Mouse (Mus musculus) frontal cortex, postnatal 25 days (tissue): Measurements from ENCODE around the gene Kat6b.
"Not testable (repeated sequence)": the region's sequence is repeated elsewhere in the genome, so short reads cannot be mapped to it uniquely, and the experiment has no call there.

Experiments
- DNase-seq, 2 experiments: peaks; one replicate each; pipeline ENCODE4 v3.0.0; 2022; ENCODE audit warnings: low spot score in 2 of 2

Gene Kat6b

DNA sequence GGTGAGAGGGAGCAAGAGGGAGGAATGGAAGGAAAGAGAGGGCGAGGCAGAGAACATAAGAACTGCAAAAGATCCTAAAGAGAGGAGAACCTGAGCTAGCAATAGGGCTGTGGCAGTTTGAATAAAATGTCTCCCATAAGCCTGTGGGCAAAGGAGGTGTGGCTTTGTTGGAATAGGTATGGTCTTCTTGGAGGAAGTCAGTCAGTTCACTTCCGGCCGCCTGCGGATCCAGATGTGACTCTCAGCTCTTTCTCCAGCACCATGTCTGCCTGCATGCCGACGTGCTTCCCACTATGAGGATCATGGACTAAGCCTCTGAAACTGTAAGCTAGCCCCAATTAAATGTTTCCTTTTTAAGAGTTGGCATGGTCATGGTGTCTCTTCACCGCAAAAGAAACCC lies at the start of gene Kat6b:
TSS of gene Kat6b (plus strand) at position 204 of the 400 bp plus-strand sequence.
- DNase-seq, result no peak

DNA sequence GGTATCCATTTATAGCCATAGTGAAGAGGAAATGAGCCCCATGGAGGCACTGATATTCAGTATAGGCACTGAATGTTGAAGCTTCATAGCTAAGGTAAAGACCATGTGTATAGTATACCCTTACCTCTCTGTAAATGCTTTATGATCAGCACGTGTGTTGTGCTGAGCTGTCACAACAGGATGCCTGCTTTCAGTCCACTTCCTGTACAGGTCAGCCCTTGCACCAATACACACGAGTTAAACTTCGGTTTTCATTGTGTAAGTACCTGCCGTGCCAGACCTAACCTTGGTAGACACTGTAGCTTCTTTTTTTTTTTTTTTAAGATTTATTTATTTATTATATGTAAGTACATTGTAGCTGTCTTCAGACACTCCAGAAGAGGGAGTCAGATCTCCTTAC lies 47.8 kb upstream of the Kat6b start:
- no peak for DNase-seq

DNA sequence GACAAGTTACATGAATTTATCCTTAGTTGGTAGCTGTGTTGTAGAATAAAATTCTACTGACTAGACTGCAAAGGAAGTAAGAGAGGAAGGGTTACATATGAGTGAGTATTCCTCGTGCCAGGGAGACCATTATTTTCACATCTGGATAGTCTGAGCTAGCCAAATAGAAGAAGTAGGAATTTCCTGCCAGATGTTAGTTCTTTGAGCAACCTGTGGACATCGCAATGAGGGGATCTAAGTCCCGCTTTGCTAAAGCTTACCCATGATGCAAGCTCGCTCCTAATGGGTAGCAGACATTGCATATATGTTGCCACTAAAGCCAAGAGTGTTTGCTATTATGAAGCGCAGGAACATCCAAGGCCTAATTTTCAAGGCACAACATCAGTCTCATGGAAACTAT lies 47.2 kb upstream of the Kat6b start:
- DNase-seq, result no peak

DNA sequence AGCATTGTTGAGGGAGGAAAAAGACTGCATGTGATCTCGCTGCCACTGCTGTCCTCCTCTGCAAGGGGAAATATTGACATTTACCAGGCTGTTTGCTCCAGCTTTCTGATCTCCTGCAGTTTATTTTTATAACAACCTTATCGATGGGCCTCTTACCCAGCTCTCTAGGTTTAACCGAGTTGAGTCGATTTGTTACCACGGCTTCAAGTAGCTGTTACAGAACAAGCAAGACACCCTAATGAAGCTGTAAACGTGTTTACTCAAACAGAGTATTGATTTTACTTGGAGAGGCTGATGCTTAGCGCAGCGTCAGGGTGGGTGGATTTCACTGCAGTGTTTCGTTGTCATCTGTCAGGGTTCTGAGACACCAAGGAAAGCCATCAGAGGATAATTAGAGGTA lies 46.5 kb upstream of the Kat6b start:
- no peak for DNase-seq

DNA sequence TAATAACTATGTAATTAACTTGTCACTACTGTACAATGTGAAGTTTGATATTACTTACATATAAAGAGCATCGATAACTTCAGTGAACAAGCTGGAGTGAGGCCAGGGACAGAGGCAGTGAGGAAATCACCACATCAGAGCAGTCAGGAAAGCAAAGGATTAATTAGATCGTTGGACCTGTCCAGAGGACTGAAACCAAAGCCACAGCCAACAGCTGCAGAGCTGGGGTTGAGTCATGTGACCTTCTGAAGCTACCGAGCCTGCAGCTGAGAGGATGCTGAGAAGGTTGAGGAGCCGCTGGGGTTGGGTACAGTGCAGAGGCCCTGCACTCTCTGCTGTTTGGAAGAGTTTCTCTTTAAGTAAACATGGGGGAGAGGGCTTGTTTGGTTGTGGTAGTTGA lies 41.4 kb upstream of the Kat6b start:
- no peak for DNase-seq

DNA sequence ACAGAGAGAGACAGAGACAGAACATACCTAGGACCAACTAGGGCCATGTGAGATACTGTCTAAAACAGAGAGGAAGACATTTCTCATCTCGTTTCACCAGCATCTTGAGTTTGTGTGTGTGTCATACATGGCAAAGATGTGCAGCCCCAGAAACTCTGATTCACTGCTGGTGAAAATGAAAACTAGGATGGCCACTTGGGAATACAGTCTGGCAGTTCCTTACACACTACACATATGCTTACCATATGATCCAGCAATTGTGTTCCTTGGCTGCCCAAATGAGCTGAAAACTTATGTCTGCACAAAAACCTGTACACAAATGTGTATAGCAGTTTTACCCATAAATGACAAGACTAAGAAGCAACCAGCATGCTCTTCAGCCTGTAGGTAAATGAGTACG lies 40.7 kb upstream of the Kat6b start:
- no peak for DNase-seq

DNA sequence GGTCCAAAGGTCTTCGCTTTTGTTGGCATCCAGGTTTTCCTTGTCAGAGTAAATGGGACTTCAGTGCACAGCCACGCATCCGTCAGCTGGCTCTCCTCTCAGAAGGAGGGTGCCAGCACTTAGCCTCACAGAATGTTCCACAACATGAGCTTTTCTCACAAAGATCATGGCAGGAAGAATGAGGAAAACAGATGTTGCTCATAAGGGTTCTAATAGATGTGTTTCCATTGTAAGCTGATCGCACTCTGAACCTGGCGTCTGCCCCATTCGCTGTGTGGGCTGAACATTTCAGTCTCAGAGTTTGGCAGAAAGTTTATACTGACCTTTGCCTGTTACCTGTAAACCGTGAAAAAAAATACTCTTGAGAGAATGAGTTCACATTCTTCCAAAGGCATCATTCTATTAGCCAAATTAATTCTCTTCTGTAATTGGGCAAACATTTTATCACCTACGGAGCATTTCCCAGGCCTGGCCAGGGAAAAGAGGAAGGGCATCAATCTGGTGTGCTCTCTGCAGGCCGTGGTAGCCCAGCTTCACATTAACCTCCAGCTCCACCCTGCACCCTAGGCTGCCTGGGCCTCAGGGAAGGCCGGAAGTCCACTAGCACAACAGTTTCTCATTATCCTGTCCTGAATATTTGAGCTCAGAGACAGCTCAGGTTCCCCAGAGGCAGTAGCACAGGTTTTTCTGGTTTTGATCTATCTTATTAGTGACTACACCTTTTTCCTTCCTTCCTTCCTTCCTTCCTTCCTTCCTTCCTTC lies 39.3 kb upstream of the Kat6b start:
- no peak for DNase-seq

DNA sequence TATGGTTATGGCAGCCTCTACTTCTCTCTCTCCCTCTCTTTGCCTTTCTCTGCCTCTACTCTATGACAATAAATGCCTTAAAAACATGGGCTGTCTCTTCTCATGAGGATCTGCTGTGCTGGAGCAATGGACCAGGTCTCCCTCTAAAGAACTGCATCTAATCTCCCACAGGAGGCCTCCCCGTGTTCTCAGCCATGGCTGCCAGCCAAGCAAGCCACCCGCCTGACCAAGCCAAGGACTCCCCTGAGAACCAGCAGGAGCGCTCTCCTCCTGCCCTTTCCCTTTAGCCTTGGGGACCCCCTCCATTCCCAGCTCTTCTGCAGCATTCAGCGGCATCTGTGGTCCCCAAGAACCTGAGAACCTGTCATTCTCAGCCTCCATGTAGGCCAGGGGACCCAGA lies 28.7 kb upstream of the Kat6b start:
- DNase-seq, result no peak

DNA sequence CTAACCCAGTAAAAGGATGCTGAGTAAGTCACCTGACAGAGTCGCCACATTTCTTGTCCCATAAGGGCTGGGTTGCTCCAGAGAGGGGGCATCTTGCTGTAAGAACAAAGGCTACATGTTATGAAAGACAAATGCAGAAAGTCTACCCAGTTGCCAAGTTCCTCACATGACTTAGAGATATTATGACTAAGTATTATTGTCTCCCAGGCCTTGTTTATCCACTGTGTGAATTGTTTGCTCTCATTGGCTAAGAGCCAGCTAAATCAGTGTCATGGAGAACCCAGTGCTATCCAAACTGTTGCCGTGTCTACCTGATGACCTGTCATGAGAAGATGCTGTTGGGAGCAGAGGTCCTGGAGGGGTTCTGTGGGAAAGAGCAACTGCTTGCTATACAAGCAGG lies 27.3 kb upstream of the Kat6b start:
- DNase-seq, result no peak

DNA sequence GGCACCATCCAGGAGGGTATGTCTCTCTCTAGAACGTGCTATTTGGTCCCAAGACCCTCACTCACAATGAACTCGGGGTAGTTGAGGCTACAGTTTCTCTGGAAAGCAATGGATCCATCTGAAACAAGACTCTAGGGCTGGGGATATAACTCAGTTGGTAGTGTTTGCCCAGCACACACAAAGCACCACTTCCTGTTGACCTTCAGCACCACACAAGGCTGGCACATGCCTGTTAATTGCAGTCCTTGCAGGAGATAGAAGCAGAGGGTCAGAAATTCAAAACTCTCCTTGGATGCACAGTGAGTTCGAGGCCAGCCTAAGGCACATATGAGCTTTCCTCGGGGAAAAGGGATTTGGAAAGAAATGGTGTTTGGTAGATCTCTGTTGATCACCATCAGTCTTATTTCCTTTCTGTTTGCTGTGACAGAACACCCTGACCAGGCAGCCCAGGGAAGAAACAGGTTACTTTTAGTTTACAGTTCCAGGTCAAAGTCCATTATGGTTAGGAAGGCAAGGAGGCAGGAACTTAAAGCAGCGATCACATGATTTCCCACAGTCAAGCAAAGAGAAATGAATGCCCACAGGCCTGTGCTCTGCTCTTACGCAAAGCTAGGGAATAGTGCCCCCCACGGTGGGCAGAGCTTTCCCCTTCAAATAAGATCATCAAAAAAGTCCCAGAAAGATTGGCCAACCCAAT lies 25.4 kb upstream of the Kat6b start:
- DNase-seq, result no peak

DNA sequence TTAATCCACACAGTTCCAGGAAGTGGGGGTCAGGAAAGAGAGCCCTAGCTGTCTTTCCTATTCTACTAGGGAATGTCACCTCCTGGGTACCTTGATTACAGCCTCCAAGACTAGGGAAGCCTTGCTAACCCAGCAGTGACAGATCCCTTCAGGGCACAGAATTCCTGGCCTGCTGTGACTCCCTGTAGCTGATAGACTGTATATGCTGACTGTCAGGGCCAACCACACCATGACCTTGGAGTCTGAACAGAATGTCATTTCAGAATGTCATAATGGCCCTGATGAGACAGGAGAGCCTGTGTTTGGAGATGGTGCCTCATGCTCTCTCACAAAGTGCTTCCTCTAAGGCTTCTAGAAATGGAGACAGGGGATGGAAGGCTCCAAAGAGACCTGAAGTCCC lies 24.7 kb upstream of the Kat6b start:
- no peak for DNase-seq

DNA sequence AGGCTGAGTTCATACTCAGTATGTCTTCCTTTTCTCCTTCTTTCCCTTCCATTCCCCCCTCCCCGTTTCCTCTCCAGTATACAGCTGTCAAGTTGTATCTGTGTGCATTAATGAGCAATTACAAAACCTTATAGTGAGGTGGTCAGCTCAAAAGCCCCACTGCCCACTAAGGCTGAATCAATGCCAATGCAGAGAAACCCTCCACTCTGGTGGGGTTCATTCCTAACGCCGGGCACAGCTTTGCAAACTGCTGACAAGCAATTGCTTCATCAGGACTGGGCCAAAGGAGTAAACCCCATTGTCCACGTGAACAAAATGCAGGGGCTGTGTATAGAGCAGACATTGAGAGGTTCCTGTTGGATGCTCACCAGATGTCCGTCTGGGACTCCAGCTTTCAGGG lies 23.4 kb upstream of the Kat6b start:
- no peak for DNase-seq

DNA sequence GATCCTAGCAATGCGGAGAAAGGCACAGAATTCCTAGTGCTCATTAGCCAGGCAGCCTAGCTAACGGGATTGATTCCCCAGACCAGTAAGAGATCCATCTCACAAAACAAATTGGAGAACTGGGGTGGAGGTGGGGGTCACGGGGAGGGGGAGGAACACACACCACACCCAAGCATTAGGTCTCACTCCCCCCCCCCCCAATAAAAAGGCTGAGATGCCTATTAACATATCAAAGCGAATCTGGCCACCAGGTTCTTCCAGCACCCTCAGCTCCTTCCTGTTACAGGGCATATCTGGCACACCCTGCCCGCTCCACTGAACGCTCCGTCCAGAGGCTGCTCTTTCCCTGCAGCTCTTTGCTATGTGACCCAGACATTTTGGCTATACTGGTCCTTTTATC lies 22.5 kb upstream of the Kat6b start:
- DNase-seq, result no peak

DNA sequence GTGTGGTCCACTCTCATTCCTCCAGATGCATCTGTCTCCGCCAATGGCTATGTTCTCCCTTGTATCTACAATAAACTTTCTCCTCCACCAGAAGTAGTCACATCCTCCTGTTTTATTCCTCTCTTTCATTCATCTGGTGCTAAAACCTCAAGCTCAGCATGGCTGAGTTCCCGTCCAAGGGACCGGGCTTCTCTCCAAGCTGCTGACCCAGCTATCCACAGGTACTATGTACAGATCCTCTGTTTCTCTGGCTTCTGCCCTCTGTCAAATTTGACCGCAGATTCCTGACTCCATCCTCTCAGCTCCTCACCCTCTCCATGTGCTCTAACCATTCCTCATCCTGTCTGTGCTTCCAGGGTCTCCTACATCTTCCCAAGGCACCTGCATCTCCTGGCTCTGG lies 22.1 kb upstream of the Kat6b start:
- DNase-seq, result no peak

DNA sequence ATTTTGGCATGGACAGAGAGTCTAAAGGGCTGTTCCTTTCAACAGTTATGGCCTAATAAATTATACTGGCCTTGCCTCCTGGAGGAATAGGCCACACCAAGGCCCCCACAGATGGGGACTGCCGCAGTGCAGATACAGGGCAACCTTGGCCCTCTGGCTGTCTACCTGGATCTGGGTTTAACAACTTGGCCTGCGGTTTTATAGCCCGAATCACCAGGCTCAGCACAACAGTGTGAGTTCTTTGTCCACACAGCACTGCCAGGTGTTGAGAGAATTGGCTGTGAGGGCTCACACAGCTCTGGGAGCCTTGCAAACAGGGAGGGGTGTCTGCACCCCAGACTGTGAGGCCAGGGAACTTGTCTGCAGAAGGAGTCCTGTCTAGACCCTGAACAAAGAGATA lies 18.8 kb upstream of the Kat6b start:
- DNase-seq, result no peak

DNA sequence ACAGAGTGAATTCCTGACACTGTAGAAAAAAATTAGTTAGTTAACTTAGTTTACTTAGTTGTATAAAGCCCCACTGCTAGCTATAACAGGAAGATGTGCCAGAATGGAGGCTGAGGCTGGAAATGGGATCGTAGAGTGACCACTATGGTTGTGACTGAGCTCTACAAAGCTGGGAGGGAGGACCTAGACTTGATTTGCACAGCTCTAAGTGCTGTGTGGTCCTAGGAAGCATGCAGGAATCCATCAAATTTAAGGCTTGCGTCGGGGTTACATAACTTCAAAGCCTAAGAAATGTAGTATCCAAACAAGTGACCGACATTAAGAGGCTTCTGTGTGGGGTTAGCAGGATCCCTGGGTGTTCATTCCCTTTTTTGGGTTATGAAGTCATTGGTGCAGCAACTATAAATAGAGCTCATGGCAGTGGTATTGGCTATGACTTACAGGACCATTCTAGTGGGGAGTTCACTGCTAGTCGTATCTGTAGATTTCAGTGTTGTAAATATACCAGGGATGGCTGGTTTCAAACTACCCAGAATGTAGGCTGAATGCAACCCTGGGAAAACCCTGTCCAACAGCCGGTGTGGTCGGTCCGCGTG lies 18.0 kb upstream of the Kat6b start:
- DNase-seq, result no peak

DNA sequence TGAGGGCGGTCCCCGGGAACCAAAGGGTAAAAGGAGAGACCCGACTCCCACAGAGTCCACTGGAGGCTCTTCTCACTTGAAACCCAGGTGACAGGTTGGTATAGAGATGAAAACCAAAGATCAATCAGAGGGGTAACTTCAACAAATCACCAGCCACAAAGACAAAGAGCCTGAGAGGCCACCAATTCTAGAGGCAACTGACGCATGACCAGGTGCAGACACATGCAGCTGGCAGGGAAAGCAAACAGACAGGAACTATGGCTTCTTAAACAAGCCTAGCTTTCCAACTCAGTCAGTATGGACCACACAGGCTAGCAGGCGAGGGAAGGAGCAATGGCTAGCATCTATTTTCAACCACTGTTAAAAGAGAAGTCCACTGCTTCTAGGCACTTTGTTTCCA lies 10.8 kb upstream of the Kat6b start:
- no peak for DNase-seq

DNA sequence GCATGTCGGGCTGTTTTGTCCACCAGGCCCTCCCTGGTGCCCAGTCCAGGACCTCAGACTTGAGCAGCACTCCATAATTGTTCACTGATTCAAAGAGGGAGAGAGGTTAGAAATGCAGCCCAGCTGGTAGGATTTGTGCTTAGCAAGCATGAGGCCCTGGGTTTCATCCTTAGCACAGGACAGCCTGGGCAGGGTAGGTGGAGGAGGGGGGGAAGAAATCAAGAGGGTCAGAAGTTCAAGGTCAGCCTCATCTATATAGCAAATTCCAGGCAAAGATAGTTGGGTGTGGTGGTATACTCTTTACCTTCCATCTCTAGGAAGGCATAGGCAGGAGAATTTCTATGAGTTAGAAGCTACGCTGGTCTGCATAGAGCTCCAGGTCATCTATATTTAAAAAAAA lies 9.3 kb upstream of the Kat6b start:
- no peak for DNase-seq

DNA sequence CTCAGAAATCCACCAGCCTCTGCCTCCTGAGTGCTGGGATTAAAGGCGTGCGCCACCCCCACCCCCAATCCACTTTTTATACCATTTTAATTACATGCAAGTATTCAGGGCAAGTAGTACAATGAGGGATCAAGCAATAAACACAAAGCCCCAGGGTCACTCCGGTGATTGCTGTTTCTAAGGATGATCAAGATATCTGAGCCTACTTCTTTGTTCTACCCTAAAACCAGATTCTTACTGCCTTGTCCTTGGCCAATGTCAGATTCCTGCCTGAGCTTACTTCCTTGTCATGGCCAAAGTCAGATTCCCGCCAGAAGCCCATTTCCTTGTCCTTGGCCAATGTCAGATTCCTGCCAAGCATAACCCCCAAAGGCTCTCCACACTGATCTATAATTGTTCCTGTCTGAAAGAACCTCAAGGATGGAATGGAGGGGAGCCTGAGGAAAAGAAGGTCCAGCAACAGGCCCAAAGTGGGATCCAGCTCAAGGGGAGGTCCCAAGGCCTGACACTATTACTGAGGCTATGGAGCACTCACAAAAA lies 6.6 kb upstream of the Kat6b start:
- not testable (repeated sequence) for DNase-seq

DNA sequence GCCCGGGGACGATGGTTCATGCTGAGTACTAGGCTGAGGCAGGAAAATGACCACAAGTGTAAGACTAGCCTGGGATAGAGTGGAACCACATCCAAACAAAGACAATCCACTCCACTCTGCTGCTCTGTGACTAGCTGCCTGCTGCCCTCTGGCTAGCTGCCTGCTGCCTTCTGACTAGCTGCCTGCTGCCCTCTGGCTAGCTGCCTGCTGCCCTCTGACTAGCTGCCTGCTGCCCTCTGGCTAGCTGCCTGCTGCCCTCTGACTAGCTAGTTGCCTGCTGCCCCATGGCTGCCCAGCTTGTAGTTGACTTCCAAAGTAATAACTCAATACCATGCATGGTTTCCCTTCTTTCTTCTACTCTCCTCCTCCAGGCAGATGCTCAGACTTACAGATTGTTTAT lies 4.1 kb upstream of the Kat6b start:
- no peak for DNase-seq

DNA sequence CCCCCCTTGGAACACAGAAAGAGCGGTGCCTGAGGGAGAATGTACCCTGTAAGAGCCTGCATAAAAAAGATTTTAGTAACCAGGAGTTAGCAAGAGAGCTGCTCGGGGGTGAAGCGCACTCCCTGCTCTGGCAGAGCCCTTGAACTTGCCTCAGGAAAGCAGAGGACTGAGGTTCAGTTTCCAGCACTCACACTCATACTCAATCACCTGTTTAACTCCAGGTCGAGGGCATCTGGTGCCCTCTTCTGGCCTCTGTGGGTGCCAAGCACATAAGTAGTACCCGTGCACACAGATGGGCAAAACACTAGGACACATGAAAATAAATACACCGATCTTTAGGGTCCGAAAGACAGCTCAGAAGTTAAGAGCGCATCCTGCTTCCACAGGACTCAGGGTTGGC lies 1.7 kb upstream of the Kat6b start:
- DNase-seq, result no peak

DNA sequence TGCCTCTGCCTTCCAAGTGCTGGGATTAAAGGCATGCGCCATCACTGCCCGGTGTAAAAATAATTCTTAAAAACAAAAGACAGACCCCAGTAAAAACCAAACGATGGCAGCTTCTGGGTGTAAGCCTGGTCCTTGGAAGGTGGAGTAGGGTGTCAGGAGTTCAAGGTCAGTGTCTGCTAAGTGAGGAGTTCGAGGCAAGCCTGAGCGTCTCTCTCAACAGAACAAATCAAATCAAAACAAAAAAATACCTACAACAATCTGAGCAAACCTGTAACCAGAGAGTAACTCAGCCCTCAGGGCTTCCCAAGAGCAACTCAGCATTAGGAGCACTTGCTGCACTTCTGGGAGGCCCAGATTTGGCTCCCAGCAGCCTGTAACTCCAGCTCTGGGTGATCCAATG lies 1.0 kb upstream of the Kat6b start:
- no peak for DNase-seq

DNA sequence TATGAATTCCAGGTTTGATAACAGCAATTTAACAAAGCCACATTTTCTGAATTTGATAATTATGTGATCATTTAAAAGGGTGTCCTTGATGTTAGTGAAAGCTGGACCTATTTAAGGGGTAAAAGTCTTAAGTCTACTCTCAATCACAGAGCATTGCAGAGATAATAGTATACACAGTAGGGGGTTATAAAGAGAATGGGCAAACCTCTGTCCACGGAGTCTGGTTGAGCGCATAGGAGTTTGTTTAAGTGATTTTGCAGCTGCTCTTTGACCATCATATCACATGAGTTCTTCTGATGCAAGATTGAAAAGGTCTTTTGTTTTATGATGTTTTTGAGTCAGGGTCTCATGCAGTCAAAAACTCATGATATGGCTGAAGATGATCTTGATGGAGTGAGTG lies 3.0 kb downstream of the Kat6b start:
- DNase-seq, result no peak
